Mouse (Mus musculus) G1E-ER4 (cell line): ENCODE data around the gene Haus7. TPM values are rescaled to one million over a fixed set of nuclear protein-coding genes. Genes with fewer than 3 reads are reported as not detected.

Experiments
- GATA1 ChIP-seq: IDR thresholded peaks from one replicate; pipeline ENCODE4 v1.8.0; 2012; ENCODE audit warnings: low read length, inconsistent platforms
- polyA plus RNA-seq: library from polyadenylated mRNA; stranded (reverse); fragments of >175 nt; gene quantifications from 2 replicates; pipeline ENCODE4 v1.2.3, GENCODE M21; 2012

Gene Haus7
- polyA plus RNA-seq, 1 experiment, result 3.4 TPM

GRCm38 (mm10) chrX:73474340-73475165 lies 15.7 kb upstream of the Haus7 start:
- TF ChIP-seq GATA1, result no peak

- TF ChIP-seq GATA1, result no peak
Measured at GRCm38 (mm10) chrX:73471764-73472163, 12.9 kb upstream of the Haus7 start.

GRCm38 (mm10) chrX:73468752-73469151 lies 9.9 kb upstream of the Haus7 start:
- TF ChIP-seq GATA1, result no peak

- TF ChIP-seq GATA1, result no peak
Measured at GRCm38 (mm10) chrX:73468330-73468729, 9.5 kb upstream of the Haus7 start.

- TF ChIP-seq GATA1, result no peak
Measured at GRCm38 (mm10) chrX:73467446-73468241, 8.8 kb upstream of the Haus7 start.

- no peak for TF ChIP-seq GATA1
Measured at GRCm38 (mm10) chrX:73465483-73466186, 6.8 kb upstream of the Haus7 start.

DNA sequence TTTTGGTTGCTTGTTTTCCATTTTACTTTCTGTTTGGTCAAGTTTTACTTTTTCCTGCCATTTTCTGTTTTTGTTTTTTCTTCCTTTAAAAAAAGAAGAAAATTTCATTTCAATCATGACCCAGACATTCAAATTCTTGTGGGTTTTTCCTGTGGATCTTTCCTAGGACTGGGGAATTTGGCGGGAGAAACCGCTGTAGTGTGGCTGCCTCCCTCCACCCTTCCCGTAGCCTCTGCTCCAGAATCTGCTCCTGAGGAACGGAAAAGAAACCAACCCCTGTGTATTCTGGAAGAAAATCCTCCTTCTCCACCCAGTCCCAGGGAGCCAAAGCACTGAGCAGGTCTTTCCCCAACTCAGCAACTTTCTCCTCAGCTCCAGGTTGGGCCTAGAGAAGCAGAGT lies 1.9 kb upstream of the Haus7 start:
- TF ChIP-seq GATA1, result no peak

DNA sequence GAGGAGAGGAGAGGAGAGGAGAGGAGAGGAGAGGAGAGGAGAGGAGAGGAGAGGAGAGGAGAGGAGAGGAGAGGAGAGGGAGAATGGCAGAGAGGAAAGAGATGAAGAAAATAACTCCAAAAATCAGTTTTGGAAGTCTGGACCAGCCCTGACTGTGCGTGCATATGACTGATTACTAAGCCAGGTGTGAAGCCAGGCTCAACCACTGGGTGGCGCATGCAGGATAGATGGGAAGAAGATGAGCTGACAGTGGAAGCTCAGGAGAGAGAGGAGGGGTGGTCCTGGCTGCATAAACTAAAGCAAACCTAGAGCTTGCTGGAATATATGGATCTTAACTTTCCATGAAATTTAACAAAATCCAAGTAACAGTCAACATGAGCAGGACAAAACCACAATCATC lies 6.9 kb downstream of the Haus7 start:
- no peak for TF ChIP-seq GATA1

GRCm38 (mm10) chrX:73441428-73441827 lies 17.4 kb downstream of the Haus7 start:
- no peak for TF ChIP-seq GATA1

DNA sequence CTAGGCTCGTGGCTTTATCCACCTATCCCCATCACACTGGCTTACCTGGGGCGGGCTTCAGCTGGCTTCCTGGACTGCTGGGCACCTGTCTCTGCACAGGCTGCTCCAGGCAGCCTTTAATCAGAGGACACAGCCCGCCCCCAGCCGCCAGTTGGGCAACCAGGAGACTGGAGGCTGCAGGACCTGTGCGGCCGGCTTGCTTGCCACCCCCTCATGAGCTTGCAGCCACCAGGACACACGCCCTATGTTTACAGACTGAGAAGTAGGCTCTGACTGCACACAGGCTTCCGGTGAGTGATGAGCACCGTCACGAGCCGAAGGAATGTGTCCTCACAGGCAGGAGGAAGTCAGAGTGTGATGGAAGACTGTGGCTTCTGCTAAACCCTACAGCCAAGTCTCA lies 23.6 kb downstream of the Haus7 start, which contains the start of gene Trex2:
Trex2 (minus strand) TSS at position 93 of the 400 bp plus-strand sequence.
- TF ChIP-seq GATA1, result no peak

GRCm38 (mm10) chrX:73432850-73433249 lies 26.0 kb downstream of the Haus7 start:
- no peak for TF ChIP-seq GATA1

DNA sequence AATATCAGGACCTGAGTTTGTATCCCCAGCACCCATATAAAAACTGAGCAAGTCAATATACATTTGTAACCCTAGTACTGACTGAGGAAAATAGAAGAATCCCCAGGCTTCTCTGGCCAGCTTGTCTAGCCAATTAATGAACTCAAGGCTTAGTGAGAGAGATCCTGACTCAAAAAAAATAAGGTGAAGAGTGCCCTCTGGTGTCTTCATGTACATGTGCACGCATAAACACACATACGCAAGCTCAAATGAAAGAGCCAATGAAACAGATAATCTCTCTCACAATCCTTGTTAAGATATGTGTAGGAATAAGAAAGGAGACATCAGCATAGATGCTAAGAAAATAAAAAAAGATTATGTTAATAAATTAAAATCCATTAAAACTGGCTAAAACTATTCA lies 28.8 kb downstream of the Haus7 start:
- TF ChIP-seq GATA1, result no peak

DNA sequence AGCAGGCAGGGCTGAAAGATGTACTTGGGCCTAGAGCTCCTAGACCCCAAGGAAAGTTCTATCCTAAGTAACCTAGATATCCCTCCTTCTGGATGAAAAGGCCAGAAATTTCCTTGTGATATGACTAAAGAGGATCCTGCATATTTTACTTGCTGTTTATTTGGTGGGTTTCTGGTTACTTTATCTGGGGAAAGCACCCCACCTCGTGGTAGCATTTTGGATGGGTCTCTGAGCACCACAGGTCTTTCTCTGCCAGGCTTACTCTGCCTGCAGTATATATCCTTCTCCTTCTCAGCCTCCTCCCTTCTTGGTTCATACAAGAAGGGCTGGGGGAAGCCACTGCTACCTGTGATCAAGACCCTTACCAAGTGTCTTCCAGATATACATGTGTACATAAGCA lies 46.1 kb downstream of the Haus7 start:
- TF ChIP-seq GATA1, result no peak

- TF ChIP-seq GATA1, result no peak
Measured at GRCm38 (mm10) chrX:73410880-73411517, 47.8 kb downstream of the Haus7 start, which contains the start of gene Zfp92. Gene Zfp92 (plus strand): TSS chrX:73411096.

- no peak for TF ChIP-seq GATA1
Measured at GRCm38 (mm10) chrX:73401616-73402015, 57.2 kb downstream of the Haus7 start.
